Mouse (Mus musculus): Measurements from ENCODE around the gene Gipc2.

Gipc2 gene

DNA sequence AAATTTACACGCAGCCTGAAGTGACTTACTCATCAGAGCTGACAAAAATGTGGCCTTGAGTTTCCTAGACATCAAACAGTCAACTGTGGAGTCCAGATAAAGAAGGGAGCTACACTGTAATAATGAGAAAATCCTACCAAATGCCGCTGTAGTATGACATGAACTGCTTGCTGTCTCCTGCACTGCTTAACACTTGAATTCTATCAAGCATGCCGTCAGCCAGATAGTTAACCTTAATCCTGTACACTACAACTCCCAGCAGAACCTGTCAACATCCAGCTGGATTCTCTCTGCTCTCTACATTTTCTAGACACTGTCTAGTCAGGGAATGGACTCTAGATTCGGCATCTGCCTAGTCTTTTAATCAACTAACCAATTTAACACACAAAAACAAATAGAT is 23.3 kb upstream of the Gipc2 start:
- no peak for DNase-seq

DNA sequence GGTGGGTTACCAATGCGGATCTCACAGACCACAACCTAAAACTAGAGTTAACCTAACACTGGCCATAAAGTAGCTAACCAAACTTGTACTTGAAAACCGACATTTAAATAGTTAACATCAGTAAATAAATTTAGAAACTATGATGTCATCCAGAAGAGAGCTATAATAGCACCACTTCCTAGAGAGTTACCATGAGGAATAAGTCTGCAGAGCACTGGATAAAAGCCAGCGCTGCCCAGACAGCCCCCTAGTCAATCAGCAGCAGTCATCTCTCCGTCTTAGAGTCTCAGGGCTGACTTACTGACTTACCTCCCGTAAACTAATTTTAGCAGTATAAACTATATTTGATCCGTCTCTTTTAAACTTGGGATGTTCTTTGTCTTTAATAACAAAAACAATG is 20.1 kb upstream of the Gipc2 start:
- no peak for DNase-seq

DNA sequence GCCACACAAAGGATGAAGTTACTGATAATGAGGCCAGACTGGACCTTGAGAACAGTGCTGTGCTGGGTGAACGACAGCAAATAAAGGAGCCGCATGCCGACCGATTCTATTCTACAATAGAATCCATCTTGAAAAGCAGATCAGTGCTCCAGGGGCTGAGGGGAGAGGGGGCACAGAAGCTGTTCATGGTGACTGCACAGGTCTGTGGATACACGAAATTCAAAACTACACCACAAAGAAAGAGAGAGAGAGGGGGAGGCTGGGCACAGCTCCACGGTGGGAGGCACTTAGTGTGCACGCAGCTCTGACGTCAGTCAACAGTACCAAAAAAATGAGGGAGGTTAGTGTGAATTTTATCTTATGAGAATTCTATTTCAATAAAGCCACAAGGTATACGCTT is 17.5 kb upstream of the Gipc2 start:
- no peak for DNase-seq

DNA sequence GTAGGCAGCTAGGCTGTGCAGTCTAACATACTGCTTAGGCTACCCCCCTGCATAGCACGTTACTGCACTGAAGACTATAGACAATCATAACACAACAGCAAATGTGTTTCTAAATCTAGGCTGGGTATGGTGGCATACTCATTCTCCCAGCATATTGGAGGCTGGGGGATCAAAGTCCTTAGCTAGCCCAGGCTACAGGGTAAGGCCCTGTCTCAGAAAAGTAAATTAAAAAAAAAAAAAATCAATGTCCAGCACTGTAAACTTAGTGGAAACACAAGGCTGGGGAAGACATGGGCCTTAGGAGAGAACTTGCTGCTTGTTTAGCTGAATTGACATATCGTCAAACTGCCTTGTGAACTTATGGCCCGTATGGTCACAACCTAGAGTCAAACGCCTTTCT is 14.6 kb upstream of the Gipc2 start:
- no peak for DNase-seq

DNA sequence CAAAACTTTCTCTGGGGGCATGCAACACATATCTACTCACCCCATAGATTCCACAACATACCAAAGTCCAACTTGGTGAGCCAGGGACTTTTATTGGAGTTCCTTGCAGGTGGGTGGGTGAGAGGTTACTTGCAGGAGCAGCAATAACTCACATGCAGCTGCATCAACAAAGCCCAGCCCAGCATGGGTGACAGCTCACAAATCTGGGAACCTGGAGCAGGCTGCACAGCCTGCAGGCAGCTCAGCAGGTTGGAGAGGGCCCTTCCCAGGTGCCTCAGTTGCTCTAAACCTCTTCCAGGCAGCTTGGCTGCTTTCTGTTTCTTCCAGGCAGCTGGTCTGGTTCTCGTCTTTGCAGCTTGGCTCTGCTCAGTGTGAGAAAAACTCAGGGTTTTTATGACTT is 13.3 kb upstream of the Gipc2 start:
- DNase-seq = no peak

DNA sequence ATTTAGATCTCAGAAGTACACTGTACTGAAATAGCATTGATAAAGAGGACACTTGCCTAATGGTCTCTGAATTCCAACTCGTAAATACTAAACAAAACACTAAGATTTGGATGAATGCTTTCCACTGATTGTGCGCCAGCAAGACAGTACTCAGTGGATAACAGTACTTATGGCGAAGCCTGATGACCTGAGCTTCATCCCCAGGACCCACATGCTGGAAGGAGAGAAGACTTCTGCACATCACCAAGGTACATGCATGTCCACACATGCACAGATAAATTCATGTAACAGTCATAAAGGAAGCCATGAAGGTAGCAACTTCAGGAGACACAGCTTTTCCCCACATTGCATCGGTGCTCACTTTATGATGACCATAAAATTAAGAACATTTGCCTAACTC is 12.8 kb upstream of the Gipc2 start:
- DNase-seq = no peak

DNA sequence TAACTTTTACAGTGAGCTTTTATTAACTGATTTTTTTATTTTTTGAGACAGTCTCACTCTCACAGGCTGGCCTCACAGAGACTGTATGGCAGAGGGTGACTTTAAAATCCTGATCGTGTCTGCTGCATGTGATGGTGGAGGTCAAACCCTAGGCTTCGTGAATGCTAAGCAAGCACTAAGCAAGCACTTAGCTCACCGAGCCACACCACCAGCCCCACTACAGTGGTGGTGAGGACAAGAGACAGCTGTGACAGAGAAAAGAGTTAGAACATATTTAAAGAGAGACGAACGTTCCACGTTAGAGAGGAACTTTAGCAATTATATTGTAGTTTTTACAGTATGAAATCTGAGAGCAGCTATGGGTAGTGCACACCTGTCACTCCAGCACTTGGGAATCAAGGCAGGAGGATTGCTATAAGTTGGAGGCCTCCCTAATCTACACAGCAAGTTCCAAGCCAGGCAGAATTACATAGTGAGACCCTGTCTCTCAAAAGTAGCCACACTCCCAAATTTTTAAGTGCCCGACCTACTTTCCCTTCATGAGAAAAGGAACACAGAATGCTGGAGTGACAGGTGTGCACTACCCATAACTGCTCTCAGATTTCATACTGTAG is 6.4 kb upstream of the Gipc2 start:
- no peak for DNase-seq

DNA sequence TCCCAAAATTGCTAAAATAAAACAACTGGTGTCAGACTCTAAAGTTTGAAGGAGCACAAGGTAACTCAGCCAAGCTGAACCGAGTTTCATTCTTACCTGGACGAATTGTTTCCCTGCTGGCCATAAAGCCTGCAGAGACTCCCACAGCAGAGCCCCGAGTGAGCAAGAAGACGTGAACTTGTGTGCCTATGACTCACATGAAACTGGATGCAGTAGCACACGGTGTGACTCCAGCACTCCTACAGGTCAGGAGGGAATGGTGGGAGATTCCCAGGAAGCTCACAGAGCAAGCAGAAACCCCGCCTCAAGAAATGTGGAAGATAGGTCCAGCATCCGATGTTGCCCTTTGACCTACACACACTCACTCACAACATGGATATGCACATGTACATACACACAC is 5.8 kb upstream of the Gipc2 start:
- no peak for DNase-seq

DNA sequence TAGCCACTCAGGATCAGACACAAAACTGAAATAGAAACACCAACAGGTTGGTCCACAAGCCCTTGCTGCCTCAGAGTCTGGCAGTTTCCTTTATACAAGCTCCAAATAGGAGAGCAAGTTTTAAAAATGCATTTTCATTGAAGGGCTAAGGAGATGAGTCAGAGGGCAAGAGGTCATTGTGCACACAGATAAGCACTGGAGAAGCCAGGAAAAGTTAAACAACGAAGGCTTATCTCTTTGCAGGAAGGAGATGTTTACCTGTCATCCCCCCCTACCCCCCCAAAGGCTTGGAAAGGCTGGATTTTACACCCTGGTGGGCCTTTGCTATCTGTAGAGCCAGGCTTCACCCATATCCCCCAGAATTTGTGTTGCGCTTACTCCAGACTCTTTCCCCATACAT is 5.2 kb upstream of the Gipc2 start:
- no peak for DNase-seq

DNA sequence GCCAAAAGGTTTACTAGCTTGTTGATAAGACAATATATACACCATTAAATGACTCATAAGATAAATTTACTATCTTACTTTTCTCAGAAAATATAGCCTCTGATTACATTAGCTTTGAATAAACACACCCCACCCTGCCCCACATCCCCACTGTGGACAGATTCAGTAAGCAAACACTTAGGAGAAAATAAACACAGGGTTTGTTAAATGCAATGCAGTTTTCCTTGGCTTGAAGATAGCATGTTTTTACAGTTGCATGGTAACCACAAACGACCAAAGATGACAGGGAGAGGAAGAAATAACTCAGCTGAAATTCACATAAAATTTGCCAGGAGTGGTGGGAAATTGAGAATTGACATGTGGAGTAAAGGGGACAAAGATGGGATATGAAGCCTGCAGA is 4.4 kb upstream of the Gipc2 start:
- DNase-seq = no peak

DNA sequence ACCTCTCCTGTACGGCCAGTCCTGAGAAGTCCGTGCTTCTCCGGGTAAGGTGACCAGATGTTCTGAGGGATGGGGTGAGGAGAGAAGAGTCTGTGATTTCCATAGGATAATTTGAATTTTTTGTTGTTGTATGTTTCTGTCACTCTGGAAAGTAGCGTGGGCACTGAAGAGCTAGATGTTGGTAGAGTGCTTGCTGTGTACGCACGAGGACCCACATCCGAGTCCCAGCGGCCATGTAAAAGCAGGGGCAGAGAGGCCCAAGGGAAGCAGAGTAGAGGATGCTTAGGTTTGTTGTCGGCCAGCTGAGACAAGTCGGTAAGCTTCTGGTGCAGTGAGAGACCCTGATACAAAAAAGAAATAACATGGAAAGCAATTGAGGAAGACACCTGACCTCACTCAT is 2.0 kb upstream of the Gipc2 start:
- DNase-seq = no peak

DNA sequence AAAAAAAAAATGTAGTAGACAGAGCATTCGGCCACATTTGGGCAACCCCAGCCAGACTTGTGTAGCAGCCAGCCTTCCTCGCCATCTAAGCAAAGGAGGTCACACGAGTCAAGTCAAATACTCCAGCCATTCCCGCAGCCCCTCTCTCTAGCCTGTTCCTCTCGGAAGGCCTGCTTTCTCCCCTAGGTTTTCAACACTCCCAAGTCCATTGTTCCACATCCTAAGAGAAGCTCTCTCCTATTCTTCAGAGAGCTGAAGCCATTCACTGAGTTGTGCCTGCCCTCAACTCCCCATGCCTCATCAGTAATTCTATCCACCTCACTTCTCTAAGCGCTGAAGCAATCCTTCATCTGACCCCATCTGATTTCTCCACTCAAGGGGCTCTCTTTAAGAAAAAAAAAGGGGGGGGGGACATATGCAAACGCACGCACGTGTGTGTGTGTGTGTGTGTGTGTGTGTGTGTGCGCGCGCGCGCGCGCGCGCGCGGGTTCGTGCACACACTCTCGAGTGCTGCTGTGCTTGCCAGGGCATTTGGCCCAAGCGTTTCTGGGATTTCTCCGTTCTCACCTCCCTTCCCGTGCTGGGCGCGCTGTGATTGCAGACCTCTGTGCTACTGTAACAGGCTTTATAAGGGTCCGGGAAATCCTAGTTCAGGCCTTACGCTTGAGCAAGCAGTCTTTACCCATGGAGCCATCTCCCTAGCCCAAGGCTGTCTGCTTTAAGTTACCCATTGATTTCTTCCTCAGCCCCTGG is 845 bp upstream of the Gipc2 start:
- no peak for DNase-seq

DNA sequence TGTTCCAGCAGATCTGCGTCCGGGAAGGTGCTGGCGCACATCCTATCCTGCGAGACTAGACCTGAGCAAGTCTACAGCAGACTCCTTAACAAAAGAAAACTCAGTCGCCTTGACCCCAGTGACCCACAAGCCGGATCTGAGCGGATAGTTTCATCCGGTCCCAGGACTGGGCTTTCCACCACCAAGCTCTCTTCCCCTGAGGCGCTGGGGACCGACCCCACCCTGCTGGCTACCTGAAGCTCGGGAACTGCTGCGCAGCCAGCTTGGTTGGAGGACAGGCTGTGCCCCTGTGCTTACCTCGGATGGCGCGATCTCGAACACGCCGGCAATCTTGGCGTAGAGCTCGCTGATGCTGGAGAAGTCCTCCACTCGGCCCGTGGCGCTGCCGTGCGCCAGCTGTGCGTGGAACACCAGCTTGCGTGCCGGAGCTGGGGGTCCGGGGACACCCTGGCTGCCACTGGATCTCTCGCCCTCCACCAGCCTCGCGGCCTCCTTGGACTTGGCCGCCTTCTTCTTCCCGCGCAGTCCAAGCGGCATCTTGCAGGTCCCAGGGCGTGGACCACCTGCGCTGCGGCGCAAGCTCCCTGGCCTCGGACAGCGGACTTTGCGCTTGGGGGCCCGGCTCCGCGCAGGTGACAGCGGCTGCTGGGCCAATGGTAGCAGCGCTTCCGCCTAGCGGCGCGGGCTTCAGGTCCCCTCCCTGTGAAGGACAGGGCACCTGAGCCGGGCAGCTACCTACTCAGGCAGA is 505 bp downstream of the Gipc2 start:
- DNase-seq = peak; percentile 33

DNA sequence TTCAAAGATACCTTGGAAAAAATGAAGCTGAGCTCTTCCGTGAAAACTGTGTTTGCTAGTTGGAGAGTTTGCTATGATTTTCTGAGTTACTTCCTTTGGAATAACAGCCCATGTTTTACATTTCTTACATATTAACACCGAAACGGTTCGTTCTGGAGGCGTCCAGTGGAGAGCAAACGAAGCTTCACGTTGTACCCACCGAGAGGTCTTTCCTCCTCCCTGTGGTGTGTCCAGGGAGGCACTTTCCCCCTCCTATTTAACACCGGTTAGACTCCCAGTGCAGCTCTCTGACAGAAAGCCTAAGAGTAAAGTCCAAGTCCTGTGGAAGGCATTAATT is 1.0 kb downstream of the Gipc2 start:
- no peak for DNase-seq

DNA sequence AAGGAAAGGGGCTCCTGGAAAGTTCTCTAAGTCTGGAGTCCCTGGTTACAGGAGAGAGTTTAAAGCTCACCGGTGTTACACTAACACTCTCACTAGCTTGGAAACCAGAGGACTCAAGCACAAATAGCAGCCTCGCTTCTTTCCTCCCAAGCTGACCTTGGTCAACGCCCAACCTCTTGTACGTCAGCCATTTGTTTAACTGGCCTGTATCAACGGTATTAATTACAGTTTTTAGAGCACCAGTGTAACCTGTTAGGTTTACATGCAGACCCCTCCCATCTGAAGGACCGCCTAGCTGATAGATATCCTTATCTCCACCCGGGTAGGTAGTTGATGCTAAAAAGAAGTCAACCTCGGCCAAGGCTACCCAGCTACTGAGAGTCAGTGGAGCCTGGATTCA is 2.7 kb downstream of the Gipc2 start:
- DNase-seq = no peak

DNA sequence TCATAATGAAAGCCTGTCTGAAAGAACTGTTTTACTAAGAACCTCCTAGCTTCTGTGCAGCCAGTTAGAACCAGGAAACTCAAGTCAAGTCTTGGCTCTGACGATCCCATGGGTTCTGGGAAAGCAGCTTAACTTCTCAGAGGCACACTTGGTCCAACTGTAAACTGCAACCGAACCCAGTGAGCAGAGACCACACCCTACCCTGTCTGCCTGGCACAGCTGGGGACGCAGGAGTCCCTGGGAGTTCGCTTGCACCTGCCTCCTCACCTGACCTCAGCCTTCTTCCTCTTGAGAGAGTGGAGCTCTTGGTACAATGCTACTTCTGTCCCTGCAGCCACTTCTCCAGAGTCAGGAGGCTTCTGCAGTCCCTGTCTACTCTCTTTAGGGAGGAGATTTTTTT is 5.4 kb downstream of the Gipc2 start:
- DNase-seq = no peak

DNA sequence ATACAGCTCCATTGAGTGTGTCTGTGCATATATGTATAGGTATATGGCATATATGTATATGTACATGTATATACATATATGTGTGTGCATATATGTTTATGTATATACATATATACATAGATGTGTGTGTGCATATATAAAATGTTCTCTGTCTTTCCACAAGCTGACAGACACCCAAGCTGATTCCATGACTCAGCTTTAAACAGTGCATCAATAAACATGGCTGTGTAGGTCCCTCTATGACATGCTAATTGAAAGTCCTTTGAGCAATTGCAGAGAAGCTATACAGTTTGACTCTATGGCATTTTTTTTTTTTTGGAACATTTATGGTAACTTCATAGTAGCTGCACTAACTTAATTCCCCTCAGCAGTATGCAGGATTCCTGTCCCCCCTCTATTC is 6.7 kb downstream of the Gipc2 start:
- DNase-seq = no peak

DNA sequence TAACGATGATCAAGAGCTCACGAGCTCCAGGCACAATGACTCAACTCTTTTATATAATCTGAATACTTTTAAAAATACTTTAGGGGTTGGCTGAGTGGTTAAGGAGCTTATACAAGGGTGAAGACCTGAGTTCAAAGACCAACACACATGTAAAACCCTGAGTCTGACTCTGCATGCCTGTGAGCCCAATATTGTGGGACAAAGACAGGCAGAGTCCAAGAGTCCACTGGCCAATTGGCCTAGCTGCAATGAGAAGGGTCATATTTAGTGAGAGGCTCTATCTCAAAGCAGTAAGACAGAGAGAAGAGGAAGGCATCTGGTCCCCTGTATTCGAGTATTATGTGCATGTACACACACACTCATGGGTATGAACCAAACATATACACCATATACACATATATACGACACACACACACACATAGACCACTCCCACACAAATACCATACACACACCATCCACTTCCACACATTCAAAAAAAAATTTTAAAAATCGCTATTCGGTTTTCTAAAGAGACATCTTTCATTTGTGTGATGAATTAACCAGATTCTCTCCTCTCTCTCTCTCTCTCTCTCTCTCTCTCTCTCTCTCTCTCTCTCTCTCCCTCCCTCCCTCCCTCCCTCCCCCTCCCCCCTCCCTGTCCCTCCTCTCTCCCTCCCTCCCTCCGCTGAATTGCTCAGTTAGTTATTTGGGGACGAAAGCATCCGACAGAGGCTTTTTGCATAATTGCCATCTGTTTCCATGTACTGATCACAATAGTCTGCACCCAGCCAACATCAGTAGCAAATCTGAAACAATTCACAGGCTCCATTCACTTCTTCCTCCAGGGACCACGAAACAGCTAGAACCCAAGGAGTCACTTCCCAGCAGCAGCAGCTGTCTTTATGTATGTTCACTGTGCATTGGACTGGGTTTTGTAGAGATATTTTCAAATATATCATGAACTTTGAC is 7.4 kb downstream of the Gipc2 start:
- no peak for DNase-seq

DNA sequence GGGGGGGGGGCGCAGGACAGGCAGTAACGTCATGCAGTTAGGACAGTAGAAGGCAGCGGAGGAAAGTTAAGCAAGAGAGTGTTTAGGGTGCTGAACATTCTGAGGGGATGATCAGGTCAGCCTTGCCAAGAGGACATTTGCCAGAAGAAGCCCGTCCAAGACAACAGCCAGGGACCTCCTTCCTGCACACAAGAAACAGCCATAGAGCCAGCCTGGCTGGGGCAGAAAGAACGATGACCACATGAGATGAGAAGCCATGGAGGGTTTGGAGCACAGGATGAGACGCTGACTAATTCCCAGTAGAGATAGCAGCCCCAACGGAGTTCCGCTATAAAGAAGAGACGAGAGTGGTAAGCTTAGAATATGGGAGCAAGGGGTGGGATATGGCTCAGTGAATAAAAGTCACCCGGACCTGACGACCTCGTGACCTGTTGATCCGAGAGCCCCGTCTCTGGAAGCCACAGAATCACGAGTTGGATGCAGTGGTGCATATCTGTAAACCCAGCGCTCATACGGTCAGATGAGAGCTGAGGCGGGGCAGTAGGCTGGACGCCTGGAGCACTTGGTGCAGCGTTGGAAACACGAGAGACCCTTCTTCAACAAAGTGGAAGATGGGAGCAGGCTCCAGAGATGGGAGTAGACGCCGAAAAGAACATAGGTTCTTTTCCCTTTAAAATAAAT is 9.1 kb downstream of the Gipc2 start:
- no peak for DNase-seq

DNA sequence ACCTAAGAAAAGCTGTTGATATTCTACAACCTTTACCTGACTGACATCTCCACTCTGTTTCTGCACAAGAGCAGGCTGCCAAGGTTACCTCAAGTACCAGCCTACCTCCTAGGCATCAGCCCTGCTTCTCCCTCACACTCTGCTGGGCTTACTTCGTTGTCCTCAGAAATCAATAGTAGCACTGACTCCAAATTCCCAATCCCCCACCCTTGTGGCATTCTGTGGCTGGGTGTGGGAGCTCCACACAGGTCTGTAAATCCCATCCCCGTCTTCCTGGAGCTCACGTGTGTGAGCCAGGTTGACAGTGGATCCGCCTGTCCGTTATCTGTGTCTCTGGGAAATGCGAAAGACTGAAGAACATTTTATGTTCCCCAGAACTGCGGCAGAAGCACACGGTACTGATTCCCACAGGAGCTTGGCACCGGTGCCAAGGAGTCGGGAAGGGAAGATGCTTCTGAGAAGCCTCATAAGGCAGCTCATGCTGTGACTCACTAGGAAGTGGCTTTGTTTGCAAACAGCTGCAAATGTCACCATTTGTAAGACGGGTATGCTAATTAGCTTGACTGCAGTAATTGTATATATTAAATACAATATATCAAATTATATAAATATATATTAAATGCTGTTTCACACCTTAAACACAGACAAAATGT is 10.6 kb downstream of the Gipc2 start:
- peak; percentile 50 for DNase-seq

DNA sequence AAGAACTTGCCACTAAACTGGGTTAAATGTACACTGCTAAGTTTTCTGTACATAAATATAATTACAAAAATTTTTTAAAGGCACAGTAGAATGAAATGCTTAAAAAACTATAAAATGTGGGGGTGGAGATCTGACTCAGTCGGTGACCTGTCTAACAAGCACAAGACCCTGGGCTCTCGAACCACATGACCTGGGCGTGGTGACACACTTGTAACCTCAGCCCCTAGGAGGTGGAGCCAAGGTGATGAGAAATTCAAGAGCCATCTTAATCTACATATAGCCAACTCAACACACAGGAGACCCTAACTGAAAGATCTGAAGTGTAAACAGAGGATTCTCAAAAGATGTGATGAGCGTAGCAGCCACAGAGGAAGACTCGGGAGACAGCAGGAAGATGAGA is 11.9 kb downstream of the Gipc2 start:
- DNase-seq = no peak

DNA sequence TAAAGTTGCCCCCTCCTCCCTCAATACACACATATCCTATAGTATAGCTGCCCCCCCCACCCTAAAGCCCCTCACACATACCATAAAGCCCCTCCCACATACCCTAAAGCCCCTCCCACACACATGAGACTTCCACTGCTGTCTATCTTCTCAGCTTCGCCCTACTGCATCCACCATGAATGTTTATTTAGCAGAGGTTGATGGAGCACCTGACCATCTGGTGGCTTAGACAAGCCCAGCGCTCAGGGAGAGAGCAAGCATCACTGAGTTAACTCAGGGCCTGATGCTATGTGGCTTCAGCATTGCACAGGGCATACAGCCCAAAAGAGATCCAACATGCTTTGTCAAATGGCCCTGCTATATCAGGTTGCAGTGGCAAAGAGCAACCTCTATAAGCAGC is 12.9 kb downstream of the Gipc2 start:
- DNase-seq = no peak
